Mouse (Mus musculus) hindbrain, embryonic 15.5 days (tissue): ENCODE measurements around the gene Ogg1. TPM values are rescaled to one million over a fixed set of nuclear protein-coding genes. Genes with fewer than 3 reads are reported as not detected.
A peak's percentile ranks its signal among the peaks of the same experiment; 100 is the strongest.

Experiments used
- ATAC-seq: fragments of 200-750 bp; cut with Nextera tagmentation; 2 replicates; pipeline ENCODE4 v1.8.0; 2017; ENCODE audit warnings: low read depth, moderate number of reproducible peaks, moderate TSS enrichment; ENCODE audit not compliant: low FRiP score
- H3K27ac ChIP-seq: fragments of 300-500 bp; sonication (generic); replicated peaks from 2 replicates; pipeline ENCODE4 v1.5.1; 2015; ENCODE audit warnings: mild to moderate bottlenecking, inconsistent platforms
- H3K27me3 ChIP-seq: fragments of 300-500 bp; sonication (generic); 2 replicates; pipeline ENCODE4 v1.6.1; 2015; ENCODE audit warnings: control low read depth, inconsistent platforms
- H3K36me3 ChIP-seq: fragments of 300-500 bp; sonication (generic); 2 replicates; pipeline ENCODE4 v1.6.1; 2015; ENCODE audit warnings: control low read depth, inconsistent platforms
- H3K4me1 ChIP-seq: fragments of 300-500 bp; sonication (generic); replicated peaks from 2 replicates; pipeline ENCODE4 v1.6.1; 2015; ENCODE audit warnings: control low read depth, inconsistent platforms
- H3K4me2 ChIP-seq: fragments of 300-500 bp; sonication (generic); 2 replicates; pipeline ENCODE4 v1.6.1; 2015; ENCODE audit warnings: moderate library complexity, mild to moderate bottlenecking, inconsistent platforms
- H3K4me3 ChIP-seq: fragments of 300-500 bp; sonication (generic); 2 replicates; pipeline ENCODE4 v1.5.1; 2015; ENCODE audit warnings: mild to moderate bottlenecking, inconsistent platforms
- H3K9ac ChIP-seq: fragments of 300-500 bp; sonication (generic); 2 replicates; pipeline ENCODE4 v1.6.1; 2015; ENCODE audit warnings: inconsistent platforms
- H3K9me3 ChIP-seq: fragments of 300-500 bp; sonication (generic); 2 replicates; pipeline ENCODE4 v1.6.1; 2016; ENCODE audit warnings: control low read depth, inconsistent platforms
- WGBS: fragments of 180-500 bp; shearing (Covaris S2); methylation state at CpG from one replicate; pipeline ENCODE4 v1.1.7; 2015; 5-methylcytosine and 5-hydroxymethylcytosine counted together
- polyA plus RNA-seq: library from polyadenylated mRNA; unstranded; fragments of >200 nt; fragmentation: Nextera tagmentation; extraction: Ambion mirVana; gene quantifications from 2 replicates; pipeline ENCODE4 v1.2.1, GENCODE M21; 2015

Ogg1 gene
- polyA plus RNA-seq, 1 experiment from 2014 or later, result 9.3 TPM

DNA sequence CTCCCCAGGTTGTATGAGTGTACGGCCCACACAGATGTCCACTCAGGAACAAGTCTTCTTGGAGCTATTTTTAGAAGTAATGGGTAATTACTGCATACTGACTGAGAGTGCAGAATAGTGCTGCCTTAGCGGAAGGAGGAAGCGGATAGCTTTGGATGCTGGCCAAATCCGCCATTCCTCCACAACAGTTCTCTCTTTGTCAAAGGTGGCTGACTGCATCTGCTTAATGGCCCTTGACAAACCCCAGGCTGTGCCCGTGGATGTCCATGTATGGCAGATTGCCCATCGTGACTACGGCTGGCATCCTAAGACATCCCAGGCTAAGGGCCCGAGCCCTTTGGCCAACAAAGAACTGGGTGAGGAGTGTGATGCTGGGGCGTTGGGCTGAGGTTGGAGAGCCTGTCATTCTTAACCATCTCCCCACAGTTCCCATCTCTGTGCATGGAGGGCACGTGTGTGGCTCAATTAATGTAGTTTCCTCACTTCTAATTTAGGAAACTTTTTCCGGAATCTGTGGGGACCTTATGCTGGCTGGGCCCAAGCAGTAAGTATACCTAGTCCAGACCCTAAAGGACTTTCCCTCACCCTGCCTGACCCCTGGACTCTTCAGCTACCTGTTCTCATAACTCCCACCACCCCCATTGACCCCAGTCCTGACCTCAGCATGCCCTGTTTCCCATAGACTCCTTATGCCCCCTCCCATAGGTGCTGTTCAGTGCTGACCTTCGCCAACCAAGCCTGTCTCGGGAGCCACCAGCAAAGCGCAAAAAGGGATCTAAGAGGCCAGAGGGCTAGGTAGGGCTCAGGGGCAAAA is 6.6 kb downstream of the Ogg1 start:
- 60% methylated on average over 14 of the region's 14 CpGs for WGBS
- H3K27ac ChIP-seq, result peak overlapping the region; percentile 54; the same call in 1 of the 2 replicates
- no peak overlapping the region for H3K4me2 ChIP-seq
- no peak overlapping the region for H3K9ac ChIP-seq
- ATAC-seq, result peak; percentile 76
- no peaks in the 10 kb centered on the region for H3K9me3 ChIP-seq
- peaks cover 47% of the 10 kb centered on the region for H3K36me3 ChIP-seq
- peaks cover 5% of the 10 kb centered on the region; the same call in 1 of the 2 replicates for H3K4me1 ChIP-seq
- no peaks in the 10 kb centered on the region for H3K27me3 ChIP-seq
- no peak overlapping the region for H3K4me3 ChIP-seq

DNA sequence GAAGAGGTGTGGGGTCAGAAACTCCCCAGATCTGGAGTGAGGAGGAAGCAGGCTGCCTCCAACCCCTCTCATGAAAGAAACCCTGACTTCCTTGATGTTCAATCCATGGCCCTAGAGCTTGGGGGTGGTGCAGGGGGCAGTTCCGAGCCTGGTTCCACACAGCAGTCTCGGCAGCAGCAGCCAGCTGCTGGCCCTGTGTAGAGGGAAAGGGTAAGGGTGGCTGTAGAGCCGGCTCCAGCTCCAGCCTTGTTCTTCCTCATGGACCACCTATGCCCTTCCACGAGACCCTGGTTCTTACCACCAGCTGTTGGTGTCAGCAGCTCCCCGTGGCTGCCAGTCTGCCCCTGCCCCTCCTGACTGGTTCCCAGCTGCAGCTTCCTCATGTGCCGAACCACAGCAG is 7.4 kb downstream of the Ogg1 start:
- H3K9ac ChIP-seq, result no peak overlapping the region
- H3K4me3 ChIP-seq, result no peak overlapping the region
- no peak overlapping the region for H3K27ac ChIP-seq
- H3K4me2 ChIP-seq, result no peak overlapping the region
- 78% methylated on average over 6 of the region's 6 CpGs for WGBS
- ATAC-seq, result no peak
- H3K27me3 ChIP-seq, result no peaks in the 10 kb centered on the region
- peaks cover 5% of the 10 kb centered on the region; the same call in 1 of the 2 replicates for H3K4me1 ChIP-seq
- no peaks in the 10 kb centered on the region for H3K9me3 ChIP-seq
- H3K36me3 ChIP-seq, result peaks cover 53% of the 10 kb centered on the region

DNA sequence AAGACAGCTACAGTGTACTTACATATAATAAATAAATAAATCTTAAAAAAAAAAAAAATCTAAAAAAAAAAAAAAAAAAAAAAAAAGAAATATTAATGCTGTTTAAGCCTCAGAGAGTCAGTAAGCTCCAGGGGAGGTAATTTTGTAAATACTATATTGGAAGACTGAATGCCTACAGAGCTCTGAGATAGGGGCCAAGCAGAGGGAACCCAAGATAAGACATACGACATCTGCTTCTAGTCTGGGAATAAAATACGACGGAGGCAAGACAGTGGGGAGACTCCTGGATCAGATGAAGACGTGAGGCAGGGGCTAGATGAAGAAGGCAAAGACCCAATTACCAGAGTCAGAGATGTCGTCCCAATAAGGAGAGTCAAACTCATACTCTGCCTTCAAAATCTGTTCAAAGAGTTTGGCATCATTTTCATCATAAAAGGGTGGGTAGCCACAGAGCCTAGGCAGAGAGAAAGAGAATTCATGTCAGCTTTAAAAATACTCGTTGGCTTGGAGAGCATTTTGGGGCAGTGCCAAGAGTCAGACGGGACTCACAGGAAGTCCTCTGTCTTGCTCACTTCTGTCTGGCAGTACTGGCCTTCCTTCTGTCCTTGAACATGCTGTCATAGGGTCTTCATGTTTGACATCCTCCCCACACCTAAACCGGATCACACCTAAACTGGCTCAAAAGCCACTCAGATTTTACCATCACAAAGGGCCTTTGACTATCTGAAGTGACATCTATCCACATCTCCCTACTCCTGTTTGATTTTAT is 10.3 kb downstream of the Ogg1 start:
- Histone ChIP-seq H3K4me3 (no peak overlapping the region), H3K4me1 (peaks cover 13% of the 10 kb centered on the region), H3K27me3 (no peaks in the 10 kb centered on the region), H3K27ac (no peak overlapping the region), H3K36me3 (peaks cover 49% of the 10 kb centered on the region), H3K4me2 (no peak overlapping the region), H3K9me3 (no peaks in the 10 kb centered on the region), H3K9ac (no peak overlapping the region)
- WGBS, result 65% methylated on average over 8 of the region's 8 CpGs
- no peak for ATAC-seq

DNA sequence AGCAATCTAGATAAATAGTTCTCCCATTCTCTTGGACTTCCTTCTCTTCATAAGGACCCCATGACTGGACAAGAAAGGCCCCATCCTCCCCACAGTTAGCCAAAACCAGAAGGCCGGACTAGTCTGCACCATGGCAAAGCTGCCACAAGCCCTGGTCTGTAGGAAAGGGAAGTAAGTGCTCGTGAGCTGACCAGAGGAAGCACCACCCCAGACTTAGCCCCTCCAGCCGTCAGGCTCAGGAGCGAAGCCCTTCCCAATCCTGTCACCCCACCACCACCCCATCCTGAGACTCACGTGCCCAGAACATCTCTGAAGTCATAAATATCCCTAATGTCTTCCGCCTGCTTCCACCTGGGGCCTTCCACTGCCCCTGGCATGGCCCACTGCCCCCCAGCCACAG is 14.8 kb downstream of the Ogg1 start:
- Histone ChIP-seq H3K9me3 (no peaks in the 10 kb centered on the region), H3K4me2 (peak overlapping the region; percentile 79), H3K27ac (peak overlapping the region; percentile 45), H3K4me3 (peak overlapping the region; percentile 8), H3K9ac (no peak overlapping the region; the same call in 1 of the 2 replicates), H3K27me3 (no peaks in the 10 kb centered on the region), H3K4me1 (peaks cover 31% of the 10 kb centered on the region), H3K36me3 (peaks cover 21% of the 10 kb centered on the region)
- ATAC-seq, result no peak
- 85% methylated on average over 6 of the region's 6 CpGs for WGBS

DNA sequence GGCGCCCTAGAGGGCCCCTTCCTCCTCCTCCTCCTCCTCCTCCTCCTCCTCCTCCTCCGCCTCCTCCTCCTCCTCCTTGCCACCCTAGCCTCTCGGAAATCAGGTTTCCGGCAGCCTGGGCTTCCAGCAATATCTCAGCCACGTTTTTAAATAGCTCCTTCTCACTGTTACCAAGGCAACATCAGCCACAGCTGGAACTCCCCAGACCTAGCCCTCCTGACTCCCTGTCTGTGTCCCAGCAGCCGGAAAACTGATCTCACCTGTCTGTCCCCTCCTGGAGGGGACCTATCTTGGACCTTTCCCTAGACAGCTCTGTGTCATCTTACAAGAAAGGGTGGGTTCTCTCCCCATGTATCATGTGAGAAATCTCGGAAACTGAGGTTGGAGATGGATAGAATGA is 15.5 kb downstream of the Ogg1 start:
- 42% methylated on average over 4 of the region's 7 CpGs for WGBS
- peaks cover 31% of the 10 kb centered on the region for H3K4me1 ChIP-seq
- ATAC-seq, result no peak
- H3K4me2 ChIP-seq, result peak overlapping the region; percentile 79
- H3K36me3 ChIP-seq, result peaks cover 16% of the 10 kb centered on the region
- no peak overlapping the region for H3K9ac ChIP-seq
- peak overlapping the region; percentile 63 for H3K4me3 ChIP-seq
- peak overlapping the region; percentile 6; the same call in 1 of the 2 replicates for H3K27ac ChIP-seq
- no peaks in the 10 kb centered on the region for H3K27me3 ChIP-seq
- H3K9me3 ChIP-seq, result no peaks in the 10 kb centered on the region

DNA sequence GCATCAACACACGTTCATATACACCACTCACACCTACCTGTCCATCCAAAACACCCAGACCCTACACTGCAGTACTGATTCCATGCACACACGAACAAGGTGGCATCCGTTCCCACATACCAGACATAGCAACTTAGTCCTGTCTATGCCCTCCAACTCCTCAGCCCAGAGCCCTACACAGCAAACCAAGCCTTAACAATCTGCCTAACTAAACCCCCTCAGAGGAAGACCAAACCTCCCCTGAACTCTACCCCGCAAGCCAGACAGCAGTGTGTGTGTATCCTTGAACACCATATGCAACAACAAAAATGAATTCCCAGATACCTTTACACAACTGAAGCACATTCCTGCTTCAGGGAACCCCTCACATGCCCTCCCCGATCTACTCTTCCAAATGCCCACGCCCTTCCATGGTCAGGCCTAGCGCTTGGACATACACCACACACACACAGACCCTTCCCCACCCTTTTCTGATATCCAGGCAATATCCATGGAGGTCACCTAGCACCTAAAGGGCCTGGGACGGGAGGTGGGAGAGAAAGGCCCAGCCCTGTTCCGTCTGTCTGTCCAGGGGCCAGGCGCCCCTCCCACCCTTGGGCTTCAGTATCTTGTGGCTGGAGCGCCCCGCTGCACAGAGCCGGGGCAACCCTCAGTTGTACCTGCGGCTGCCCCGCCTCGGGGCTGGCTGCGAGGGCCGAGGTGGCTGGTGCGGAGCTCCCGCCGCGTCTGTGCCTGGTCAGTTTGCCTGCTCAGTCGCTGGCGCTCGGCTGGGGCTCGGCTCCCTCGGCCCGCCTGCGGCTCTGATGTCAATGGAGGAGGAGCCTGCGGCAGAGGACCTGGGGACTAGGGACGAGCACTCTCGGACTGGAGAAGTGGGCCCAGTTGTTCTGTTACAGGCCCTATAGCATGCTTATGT is 16.7 kb downstream of the Ogg1 start, which contains the start of gene Camk1:
Gene Camk1 (minus strand): TSS at position 808 of the 916 bp plus-strand sequence.
- Histone ChIP-seq H3K4me1 (peaks cover 31% of the 10 kb centered on the region), H3K36me3 (peaks cover 5% of the 10 kb centered on the region), H3K9me3 (no peaks in the 10 kb centered on the region), H3K27me3 (no peaks in the 10 kb centered on the region), H3K4me3 (peak within 1 kb of the TSS; percentile 63), H3K27ac (peak within 1 kb of the TSS; percentile 50), H3K9ac (peak within 1 kb of the TSS; percentile 86), H3K4me2 (peak within 1 kb of the TSS; percentile 79)
- WGBS, result 15% methylated on average over 32 of the region's 32 CpGs
- ATAC-seq, result peak; percentile 83

DNA sequence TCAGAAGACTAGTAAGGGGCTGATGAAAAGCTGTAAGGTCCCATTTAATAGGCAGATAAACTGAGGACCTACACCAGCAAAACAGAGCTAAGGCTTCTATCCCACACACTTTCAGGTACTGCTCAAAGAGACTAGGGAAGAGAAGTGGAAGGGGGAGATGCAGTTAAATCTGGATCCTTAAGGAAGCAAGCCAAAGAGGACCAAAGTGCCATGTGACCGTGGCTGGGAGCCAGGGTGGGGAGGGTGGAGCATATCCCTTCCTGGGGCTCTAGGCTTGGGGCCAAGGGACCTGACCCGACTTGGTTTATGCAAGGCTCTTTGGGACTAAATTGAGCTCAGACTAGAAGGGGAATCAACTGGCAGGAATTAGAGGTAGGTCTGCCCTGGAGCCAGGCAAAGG is 17.5 kb downstream of the Ogg1 start:
- Histone ChIP-seq H3K4me3 (peak overlapping the region; percentile 63), H3K4me2 (peak overlapping the region; percentile 79), H3K27me3 (no peaks in the 10 kb centered on the region), H3K36me3 (no peaks in the 10 kb centered on the region), H3K9me3 (no peaks in the 10 kb centered on the region), H3K27ac (0 out of 2 replicates have a peak overlapping the region, but pooled peaks have one; percentile 50), H3K9ac (no peak overlapping the region; the same call in 1 of the 2 replicates), H3K4me1 (peaks cover 31% of the 10 kb centered on the region)
- WGBS, result 47% methylated on average over 2 of the region's 2 CpGs
- no peak for ATAC-seq

DNA sequence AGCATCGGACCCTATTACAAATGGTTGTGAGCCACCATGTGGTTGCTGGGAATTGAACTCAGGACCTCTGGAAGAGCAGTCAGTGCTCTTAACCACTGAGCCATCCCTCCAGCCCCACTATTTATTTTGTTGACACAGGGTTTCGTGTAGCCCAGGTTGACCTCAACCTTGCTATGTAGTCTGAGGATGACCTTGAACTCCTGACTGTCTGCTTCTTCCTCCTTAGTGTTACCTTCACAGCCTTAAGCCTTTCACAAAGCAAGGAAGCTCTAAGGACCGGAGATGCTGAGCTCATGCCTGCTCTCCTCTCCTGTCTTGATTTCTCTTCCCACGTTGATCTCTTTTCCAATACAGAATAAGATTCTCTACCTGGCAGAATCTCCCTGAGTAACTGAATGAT is 20.1 kb downstream of the Ogg1 start:
- WGBS, result 80% methylated on average over 4 of the region's 4 CpGs
- Histone ChIP-seq H3K27me3 (no peaks in the 10 kb centered on the region), H3K9me3 (no peaks in the 10 kb centered on the region), H3K4me1 (peaks cover 24% of the 10 kb centered on the region), H3K4me2 (no peak overlapping the region), H3K36me3 (no peaks in the 10 kb centered on the region), H3K27ac (no peak overlapping the region), H3K9ac (no peak overlapping the region), H3K4me3 (no peak overlapping the region)
- no peak for ATAC-seq

DNA sequence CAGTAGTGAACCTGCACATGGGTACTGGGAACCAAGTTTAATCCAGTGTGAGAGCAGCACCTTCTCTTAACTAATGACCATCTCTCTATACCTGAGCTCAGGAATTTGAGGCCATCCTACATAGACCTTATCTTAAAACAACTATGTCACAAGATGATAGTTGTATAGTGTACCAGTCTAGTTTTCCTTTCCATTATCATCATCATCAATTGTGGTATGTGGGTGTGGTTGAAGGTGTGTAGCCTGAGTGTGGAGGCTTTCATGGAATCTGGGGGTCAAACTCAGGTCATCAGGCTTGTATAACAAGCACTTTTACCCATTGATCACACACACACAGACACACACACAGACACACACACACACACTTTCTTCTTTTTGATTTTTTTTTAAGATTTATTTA is 23.8 kb downstream of the Ogg1 start:
- H3K27me3 ChIP-seq, result no peaks in the 10 kb centered on the region
- H3K4me1 ChIP-seq, result no peaks in the 10 kb centered on the region
- no peaks in the 10 kb centered on the region for H3K36me3 ChIP-seq
- H3K4me3 ChIP-seq, result no peak overlapping the region
- no peak overlapping the region for H3K9ac ChIP-seq
- no peak overlapping the region for H3K4me2 ChIP-seq
- no peak for ATAC-seq
- no peak overlapping the region for H3K27ac ChIP-seq
- no peaks in the 10 kb centered on the region for H3K9me3 ChIP-seq

DNA sequence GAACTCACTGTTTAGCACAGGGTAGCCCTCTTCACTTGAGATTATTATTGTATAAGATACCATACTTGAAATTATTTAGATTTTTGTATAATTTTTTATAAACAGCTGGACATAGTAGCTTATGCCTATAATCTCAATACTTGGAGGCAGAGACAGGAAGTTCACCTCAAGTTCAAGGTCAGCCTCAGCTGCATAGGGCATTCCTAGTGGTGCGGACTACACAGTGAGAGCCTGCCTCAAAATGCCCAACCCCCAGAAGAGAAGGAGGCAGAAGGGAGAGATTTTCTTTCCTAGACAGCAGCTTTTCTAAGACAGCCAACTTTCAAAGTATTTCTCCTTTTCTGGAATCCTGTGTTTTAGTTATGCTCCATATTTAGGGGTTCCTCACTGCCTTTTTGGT is 24.4 kb downstream of the Ogg1 start:
- Histone ChIP-seq H3K9ac (no peak overlapping the region), H3K4me2 (no peak overlapping the region), H3K4me1 (no peaks in the 10 kb centered on the region), H3K27me3 (no peaks in the 10 kb centered on the region), H3K4me3 (no peak overlapping the region), H3K36me3 (no peaks in the 10 kb centered on the region), H3K27ac (no peak overlapping the region), H3K9me3 (no peaks in the 10 kb centered on the region)
- WGBS, result 100% methylated on average over 1 of the region's 1 CpGs
- no peak for ATAC-seq

DNA sequence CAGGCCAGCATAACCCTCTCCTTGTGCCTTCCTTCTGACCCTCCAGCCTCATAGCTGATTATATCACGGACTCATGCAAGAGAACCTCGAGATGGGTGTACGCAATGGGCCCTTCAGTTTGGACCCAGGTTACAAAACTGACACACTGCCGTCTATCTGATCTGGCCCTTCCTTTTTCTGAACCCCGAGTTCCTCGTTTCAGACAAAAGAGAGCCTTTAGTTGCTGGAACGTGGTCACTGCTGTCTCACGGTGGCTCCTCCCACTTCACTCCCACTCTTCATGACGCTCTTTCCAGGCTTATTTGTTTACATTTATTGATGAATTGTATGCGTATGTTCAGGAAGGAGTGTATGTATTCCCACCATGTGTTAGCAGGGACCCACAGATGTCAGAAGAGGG is 24.9 kb downstream of the Ogg1 start:
- Histone ChIP-seq H3K9me3 (no peaks in the 10 kb centered on the region), H3K27ac (no peak overlapping the region), H3K4me1 (no peaks in the 10 kb centered on the region), H3K9ac (no peak overlapping the region), H3K4me2 (no peak overlapping the region), H3K4me3 (no peak overlapping the region), H3K36me3 (no peaks in the 10 kb centered on the region), H3K27me3 (no peaks in the 10 kb centered on the region)
- WGBS, result 65% methylated on average over 10 of the region's 10 CpGs
- ATAC-seq, result no peak
